Mouse (Mus musculus): ENCODE measurements around the gene Gpc3.

- TF ChIP-seq CTCF (IDR thresholded peaks at IDR 0.05; ENCODE audit: control insufficient read depth, insufficient read depth, insufficient replicate concordance, low read depth, low read length) (no peak), POLR2A (IDR thresholded peaks at IDR 0.05; ENCODE audit: control insufficient read depth, low read depth, low read length) (no peak)
These were observed 260.8 kb downstream of the Gpc3 start for GRCm38 (mm10) chrX:52352981-52353380.

All from testis, adult 2 months (tissue).